Mouse (Mus musculus) adrenal gland, postnatal 25 days (tissue): ENCODE data around the gene Cby3. TPM values are rescaled to one million over a fixed set of nuclear protein-coding genes. Genes with fewer than 3 reads are reported as not detected.

Source experiments
- DNase-seq: peaks from one replicate; pipeline ENCODE4 v3.0.0; 2021; ENCODE audit warnings: mixed read lengths
- total RNA-seq: library from RNA; stranded (reverse); gene quantifications from 2 replicates; pipeline ENCODE4 v1.2.3, GENCODE M21; 2021

Gene Cby3
- total RNA-seq, 1 experiment from 2014 or later: not detected

DNA sequence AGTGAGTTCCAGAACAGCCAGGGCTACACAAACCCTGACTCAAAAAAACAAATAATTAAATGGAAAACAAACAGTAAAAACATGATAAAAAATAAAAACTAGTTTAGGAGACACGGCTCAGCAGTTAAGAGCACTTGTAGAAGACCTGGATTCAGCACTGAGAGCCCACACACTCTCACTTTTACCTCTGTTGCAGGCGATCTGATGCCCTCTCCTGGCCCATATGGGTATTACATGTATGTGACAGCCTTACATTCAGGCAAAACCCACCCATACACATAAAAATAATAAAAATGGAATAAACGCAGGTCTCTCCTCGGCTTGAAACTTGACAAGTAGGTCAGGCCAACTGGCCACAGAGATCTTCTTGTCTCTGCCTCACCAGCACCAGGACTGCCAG is 10.3 kb downstream of the Cby3 start:
- peak; percentile 56 for DNase-seq

DNA sequence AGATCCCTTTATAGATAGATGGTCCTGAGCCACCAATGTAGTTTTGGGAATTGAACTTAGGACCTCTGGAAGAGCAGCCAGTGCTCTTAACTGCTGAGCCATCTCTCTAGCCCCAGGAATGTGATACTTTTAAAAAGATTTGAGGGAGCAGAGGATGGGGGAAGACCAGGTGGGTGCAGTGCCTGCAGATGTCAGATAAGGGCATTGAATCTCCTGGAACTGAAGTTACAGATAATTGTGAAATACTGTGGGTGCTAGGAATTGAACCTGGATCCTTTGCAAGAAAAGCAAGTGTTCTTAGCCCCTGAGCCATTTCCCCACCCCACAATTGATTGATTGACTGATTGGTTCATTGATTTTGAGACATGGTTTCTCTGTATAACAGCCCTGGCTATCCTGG is 11.1 kb downstream of the Cby3 start:
- DNase-seq: no peak

GRCm38 (mm10) chr11:50367531-50367930 is 13.3 kb downstream of the Cby3 start:
- DNase-seq: no peak

DNA sequence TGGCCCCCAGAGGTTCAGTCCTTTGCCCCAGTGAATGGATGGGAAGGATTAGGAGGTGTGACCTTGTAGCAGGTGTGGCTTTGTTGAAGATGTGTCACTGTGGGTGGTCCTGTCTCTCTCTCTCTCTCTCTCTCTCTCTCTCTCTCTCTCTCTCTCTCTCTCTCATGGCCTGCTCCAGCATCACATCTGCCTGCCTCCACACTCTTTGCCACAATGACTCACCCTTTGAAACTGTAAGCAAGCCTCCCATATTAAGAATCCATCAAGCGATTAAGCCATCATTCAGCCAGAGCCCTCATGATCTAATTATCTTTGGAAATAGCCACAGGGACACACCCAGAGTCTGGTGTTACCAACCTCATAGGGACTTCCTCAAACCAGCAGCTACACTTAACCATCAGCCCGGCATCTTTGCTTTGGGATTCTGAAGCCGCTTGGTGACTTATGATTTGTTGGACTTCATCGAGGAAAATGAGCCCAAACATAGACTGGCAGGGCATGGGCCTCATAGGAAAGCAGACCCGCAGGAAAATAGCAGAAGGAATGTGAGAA is 15.2 kb downstream of the Cby3 start:
- no peak for DNase-seq

- DNase-seq: no peak
These were observed 16.7 kb downstream of the Cby3 start for GRCm38 (mm10) chr11:50370969-50371368.

DNA sequence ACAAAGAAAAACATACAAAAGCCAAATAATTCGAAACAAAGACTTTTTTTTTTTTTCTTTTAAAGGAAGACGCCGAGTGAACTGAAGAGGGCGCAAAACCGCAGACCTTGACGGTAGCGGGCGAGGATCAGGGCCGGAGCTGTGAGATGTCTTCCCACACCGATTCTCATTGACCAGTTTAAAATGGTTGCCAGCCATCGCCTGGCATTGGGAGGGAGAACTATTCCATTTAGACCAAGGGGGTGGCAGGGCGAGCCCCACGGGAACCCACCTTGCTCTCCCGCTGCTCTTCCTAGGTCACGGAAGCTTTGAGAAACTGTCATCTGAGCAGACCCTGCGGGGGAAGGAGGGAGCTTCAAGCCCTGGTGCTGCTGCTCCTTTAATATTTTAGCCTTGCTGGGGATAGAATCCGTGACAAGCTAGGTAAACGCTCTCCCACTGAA is 17.2 kb downstream of the Cby3 start:
- peak; percentile 68 for DNase-seq

GRCm38 (mm10) chr11:50371911-50372310 is 17.6 kb downstream of the Cby3 start:
- no peak for DNase-seq

GRCm38 (mm10) chr11:50373086-50373485 is 18.8 kb downstream of the Cby3 start:
- DNase-seq: no peak

GRCm38 (mm10) chr11:50373621-50374020 is 19.4 kb downstream of the Cby3 start:
- no peak for DNase-seq

DNA sequence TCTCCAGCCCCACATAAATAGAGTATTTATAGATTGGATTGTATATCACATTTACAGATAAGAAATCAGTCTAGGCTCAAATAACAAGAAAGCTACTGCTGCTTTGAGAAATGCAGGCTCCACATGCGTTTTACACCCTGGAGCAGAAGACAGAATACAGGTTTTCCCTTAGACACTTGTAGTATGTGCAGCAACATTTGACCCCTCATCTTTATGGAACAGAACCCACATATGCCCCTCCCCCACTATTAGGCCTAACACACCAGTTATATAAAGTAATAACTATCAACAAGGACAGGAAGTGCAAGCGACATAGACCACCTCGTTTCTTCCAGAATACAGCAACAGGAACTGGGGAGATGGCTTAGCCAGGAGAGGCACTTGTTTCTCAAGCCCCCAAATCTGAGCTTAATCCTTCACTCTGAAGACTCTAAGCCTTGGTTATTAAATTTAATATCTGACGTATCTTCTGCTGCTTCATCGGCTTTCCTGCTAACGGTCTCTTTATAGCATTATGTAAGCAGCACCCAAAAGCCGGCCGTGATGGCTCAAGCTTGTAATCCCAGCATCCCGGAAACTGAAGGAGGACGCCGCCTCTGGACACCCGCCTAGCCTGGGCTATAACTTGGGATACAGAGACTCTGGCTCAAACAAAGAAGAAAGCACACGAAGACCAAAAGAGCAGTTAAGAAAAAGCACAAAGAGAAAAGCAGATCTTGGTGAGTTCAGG is 20.2 kb downstream of the Cby3 start:
- no peak for DNase-seq

GRCm38 (mm10) chr11:50375421-50375820 is 21.2 kb downstream of the Cby3 start:
- no peak for DNase-seq

DNA sequence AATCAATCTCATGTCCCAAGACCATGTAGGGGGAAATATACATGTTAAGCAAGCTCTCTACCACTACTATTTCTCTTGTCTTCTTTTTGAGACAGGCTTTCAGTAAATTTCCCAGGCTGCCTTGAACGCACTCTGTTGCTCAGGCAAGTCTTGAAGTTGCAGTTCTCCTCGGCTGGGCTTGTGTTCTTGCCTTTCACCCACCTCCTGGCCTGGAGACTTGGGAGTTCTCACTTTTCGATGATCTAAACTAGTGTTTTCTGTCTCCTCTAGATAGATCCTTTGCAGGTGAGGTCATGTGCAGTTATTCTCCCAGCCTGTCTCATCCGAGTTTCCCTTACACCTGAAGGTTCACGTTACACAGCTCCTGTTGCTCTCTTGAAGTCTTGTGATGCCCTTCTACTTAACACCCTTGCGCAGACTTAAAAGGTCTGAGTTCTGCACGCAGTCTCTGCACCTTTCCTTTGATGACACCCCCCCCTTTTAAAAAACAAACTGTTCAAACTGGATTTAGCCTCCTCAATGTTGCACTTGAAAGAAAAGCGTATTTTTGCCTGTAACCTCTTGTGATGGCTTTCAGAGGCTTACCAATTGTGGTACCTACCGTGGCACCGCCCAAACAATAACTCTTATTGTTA is 22.0 kb downstream of the Cby3 start:
- DNase-seq: no peak

DNA sequence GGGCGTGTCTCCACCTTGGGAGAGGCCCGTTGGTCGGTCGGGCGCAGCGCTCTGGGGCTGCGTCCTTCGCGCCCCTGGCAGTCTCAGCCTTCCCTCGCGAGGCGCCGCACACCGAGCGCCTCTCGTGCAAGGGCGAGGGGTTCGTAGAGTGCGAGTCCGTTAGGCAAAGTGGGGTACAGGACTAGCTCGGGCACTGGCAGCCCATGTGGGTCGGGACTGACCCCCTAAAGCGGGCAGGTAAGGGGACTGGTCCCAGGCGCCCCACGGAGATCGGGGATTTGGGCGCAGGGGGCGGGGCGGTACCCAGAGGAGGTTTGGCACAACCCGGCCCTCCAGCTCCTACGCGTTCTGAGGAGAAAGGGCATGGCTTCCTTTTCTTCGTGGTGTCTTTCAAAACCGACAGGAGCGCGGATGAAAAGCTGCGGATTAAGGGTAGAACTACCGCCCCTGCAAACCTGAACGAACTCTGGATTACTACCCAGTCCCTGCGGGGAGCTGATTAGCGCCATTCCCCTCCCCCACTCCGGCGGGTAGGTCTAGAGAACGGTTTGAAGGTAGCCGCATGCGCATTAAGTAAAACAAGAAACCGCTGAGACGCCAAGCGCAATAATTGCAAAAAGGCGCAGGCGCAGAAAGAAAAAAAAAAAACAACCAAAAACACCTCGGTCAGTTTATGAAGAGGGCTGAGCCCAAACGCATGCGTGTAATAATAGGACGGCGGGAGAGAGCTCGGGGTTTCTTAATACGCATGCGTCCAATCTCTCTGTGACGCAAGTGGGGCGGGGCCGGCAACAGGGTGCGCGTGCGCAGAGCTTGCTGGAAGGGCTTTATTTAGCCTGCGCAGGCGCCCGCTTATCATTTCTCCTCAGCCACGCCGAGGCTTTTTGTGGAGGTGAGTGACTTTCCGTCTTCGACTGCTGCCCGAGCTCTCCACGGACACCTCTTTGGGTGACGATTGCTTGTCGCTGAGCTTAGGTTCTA is 22.9 kb downstream of the Cby3 start, which contains the start of gene Hnrnph1:
Gene Hnrnph1, plus strand, starts transcription at position 80 of the 981 bp plus-strand sequence.
- DNase-seq: peak; percentile 96

DNA sequence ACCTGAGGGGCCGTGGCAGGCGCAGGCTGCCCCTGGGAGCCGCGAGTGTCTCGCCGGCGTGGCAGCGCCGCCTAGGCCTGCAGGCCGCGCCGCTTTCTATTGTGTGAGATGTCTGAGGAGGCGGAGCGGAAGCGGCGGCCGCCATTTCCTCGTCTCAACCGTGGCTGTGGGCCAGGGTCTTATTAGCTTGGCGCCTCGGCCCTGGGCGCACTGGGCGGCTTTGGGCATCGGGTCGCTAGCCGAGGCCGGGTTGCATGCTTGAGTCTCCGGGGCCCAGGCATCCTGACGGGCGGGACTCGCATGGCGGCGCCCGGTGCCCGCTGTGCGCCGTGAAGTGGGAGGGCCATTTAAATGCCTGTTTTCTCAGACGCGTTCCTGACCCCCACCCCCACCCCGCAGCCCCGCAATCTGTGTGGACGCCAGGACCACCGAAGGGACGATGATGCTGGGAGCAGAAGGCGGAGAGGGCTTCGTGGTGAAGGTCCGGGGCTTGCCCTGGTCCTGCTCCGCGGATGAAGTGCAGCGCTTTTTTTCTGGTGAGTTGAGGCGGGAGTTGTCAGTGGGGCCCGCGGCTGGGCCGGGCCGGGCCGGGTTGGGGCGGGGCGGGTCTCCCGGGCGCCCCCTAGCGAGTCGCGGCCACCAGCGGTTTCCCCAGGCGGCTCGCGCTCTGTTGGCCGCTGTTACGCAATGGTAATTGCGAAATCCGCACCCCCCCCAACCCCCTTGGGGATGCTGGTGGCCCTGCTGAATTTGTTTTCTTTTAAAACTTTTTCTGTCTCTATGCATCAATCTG is 23.8 kb downstream of the Cby3 start:
- peak; percentile 91 for DNase-seq

DNA sequence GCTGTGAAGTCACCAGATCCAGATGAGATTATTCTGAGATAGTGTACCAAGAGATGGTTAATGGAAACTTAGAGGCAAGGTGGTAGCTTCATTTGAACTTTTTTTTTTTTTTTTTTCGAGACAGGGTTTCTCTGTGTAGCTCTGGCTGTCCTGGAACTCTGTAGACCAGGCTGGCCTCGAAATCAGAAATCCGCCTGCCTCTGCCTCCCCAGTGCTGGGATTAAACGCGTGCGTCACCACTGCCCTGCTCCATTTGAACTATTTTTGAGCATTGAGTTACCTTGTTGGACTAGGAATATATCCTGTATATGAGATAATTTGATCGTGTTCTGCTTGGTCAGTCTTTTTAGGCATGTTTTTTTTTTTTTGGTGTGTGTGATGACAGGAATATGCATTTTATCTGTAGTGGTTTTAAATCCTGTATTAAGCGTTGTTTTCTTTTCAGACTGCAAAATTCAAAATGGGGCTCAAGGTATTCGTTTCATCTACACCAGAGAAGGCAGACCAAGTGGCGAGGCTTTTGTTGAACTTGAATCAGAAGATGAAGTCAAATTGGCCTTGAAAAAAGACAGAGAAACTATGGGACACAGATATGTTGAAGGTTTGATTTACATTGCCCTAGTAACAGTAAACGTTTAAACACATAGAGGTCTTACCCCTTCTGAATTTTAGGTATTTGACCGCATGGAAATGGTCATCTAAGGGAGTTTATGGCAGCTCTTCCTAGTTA is 24.9 kb downstream of the Cby3 start:
- no peak for DNase-seq

DNA sequence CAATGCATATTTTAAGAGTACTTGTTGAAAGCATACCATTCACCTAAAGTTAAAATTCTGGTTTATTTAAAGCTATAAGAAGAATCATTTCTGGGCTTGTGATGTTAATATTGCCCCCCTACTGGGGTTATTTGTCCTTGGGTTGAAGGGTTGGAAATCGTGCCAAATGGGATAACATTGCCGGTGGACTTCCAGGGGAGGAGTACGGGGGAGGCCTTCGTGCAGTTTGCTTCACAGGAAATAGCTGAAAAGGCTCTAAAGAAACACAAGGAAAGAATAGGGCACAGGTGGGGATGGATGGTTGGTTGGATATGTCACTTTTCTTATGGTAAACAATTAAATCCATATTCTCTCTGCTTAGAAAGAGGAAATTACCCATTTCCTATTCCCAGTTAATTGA is 27.0 kb downstream of the Cby3 start:
- DNase-seq: no peak

GRCm38 (mm10) chr11:50387167-50387679 is 33.0 kb downstream of the Cby3 start:
- DNase-seq: no peak

GRCm38 (mm10) chr11:50387697-50388096 is 33.4 kb downstream of the Cby3 start:
- DNase-seq: no peak

- DNase-seq: no peak
These were observed 34.1 kb downstream of the Cby3 start for GRCm38 (mm10) chr11:50388217-50388929.

GRCm38 (mm10) chr11:50389011-50389410 is 34.7 kb downstream of the Cby3 start:
- no peak for DNase-seq
